Mouse (Mus musculus) ovary, postnatal 14 days (tissue): ENCODE data around the gene Rint1.

Experiments used
- DNase-seq: peaks from one replicate; pipeline ENCODE4 v3.0.0; 2022; ENCODE audit warnings: low spot score

Rint1 gene

GRCm38 (mm10) chr5:23864054-23864965 lies 76.8 kb downstream of the Rint1 start:
- DNase-seq, result no peak

- DNase-seq, result no peak
These were observed 78.4 kb downstream of the Rint1 start for GRCm38 (mm10) chr5:23865941-23866340.
